Mouse (Mus musculus): Measurements from ENCODE around the gene Pacsin1. TPM values are rescaled to one million over a fixed set of nuclear protein-coding genes. Genes with fewer than 3 reads are reported as not detected.
"Not testable (repeated sequence)": the region's sequence is repeated elsewhere in the genome, so short reads cannot be mapped to it uniquely, and the experiment has no call there.

The Pacsin1 gene
- polyA plus RNA-seq, 1 experiment from 2014 or later, result 3.4 TPM

- Histone ChIP-seq H3K9me3 (no peaks in the 10 kb centered on the region), H3K27ac (no peak overlapping the region), H3K36me3 (peaks cover 21% of the 10 kb centered on the region), H3K27me3 (ENCODE audit: insufficient read depth, poor library complexity, severe bottlenecking) (no peaks in the 10 kb centered on the region), H3K4me1 (replicated peaks) (peaks cover 47% of the 10 kb centered on the region), H3K4me3 (no peak overlapping the region)
- no peak for DNase-seq (ENCODE audit: low spot score)
- WGBS, result 42% methylated on average over 7 of the region's 7 CpGs
Observed at GRCm38 (mm10) chr17:27625455-27626251, 29.7 kb upstream of the Pacsin1 start.

GRCm38 (mm10) chr17:27626681-27627080, 28.6 kb upstream of the Pacsin1 start:
- peak; percentile 53 for DNase-seq (ENCODE audit: low spot score)
- WGBS, result 21% methylated on average over 5 of the region's 5 CpGs

DNA sequence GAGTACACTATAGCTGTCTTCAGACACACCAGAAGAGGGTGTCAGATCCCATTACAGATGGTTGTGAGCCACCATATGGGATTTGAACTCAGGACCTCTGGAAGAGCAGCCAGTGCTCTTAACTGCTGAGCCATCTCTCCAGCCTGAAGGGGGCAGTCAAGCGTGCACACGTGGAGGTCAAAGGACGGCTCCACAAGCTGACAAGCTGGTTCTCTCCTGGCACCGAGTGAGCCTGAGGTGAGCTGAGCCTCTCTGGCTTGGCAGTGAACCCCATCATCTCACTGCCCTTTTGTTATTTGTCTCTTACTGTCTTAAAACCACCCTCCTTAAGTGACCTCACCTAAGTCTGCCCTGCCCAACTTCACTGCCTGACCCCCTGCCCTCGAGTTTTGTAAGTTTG, 27.9 kb upstream of the Pacsin1 start:
- DNase-seq (ENCODE audit: low spot score), result no peak
- H3K4me1 ChIP-seq (replicated peaks), result peaks cover 50% of the 10 kb centered on the region
- H3K9me3 ChIP-seq, result no peaks in the 10 kb centered on the region
- WGBS, result 39% methylated on average over 5 of the region's 5 CpGs
- no peak overlapping the region for H3K4me3 ChIP-seq
- no peaks in the 10 kb centered on the region for H3K27me3 ChIP-seq (ENCODE audit: insufficient read depth, poor library complexity, severe bottlenecking)
- peaks cover 38% of the 10 kb centered on the region for H3K36me3 ChIP-seq
- H3K27ac ChIP-seq, result no peak overlapping the region

More at GRCm38 (mm10) chr17:27626681-27627080, 28.6 kb upstream of the Pacsin1 start:
- peaks cover 31% of the 10 kb centered on the region for H3K36me3 ChIP-seq
- peaks cover 43% of the 10 kb centered on the region for H3K4me1 ChIP-seq (replicated peaks)
- no peak overlapping the region for H3K4me3 ChIP-seq
- H3K27ac ChIP-seq, result peak overlapping the region; percentile 76
- no peaks in the 10 kb centered on the region for H3K9me3 ChIP-seq
- no peaks in the 10 kb centered on the region for H3K27me3 ChIP-seq (ENCODE audit: insufficient read depth, poor library complexity, severe bottlenecking)

DNA sequence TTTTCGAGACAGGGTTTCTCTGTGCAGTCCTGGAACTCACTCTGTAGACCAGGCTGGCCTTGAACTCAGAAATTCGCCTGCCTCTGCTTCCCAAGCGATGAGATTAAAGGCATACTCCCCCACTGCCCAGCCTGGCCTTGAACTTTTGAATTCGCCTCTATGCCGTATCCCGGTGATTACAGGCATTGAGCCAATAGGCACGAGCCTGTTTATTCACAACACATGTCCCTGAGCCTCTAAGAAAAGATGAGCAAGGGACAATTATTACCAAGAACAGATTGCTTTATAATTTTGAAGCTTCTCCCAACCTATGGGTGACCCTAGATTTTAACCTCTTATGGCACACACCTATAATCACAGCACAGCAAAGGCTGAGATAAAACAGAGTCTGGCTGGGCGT, 26.9 kb upstream of the Pacsin1 start:
- WGBS, result 92% methylated on average over 8 of the region's 8 CpGs
- H3K4me3 ChIP-seq, result no peak overlapping the region
- no peak for DNase-seq (ENCODE audit: low spot score)
- no peak overlapping the region for H3K27ac ChIP-seq
- no peaks in the 10 kb centered on the region for H3K9me3 ChIP-seq
- peaks cover 57% of the 10 kb centered on the region for H3K4me1 ChIP-seq (replicated peaks)
- no peaks in the 10 kb centered on the region for H3K27me3 ChIP-seq (ENCODE audit: insufficient read depth, poor library complexity, severe bottlenecking)
- H3K36me3 ChIP-seq, result peaks cover 47% of the 10 kb centered on the region

GRCm38 (mm10) chr17:27629249-27630020, 25.9 kb upstream of the Pacsin1 start:
- H3K4me1 ChIP-seq (replicated peaks), result peaks cover 57% of the 10 kb centered on the region
- peaks cover 58% of the 10 kb centered on the region for H3K36me3 ChIP-seq
- no peaks in the 10 kb centered on the region for H3K9me3 ChIP-seq
- 75% methylated on average over 2 of the region's 2 CpGs for WGBS
- no peak overlapping the region for H3K4me3 ChIP-seq
- peak; percentile 74 for DNase-seq (ENCODE audit: low spot score)
- H3K27me3 ChIP-seq (ENCODE audit: insufficient read depth, poor library complexity, severe bottlenecking), result no peaks in the 10 kb centered on the region
- H3K27ac ChIP-seq, result no peak overlapping the region

GRCm38 (mm10) chr17:27634871-27635574, 20.3 kb upstream of the Pacsin1 start, which contains the start of gene RPS10-NUDT3:
Gene RPS10-NUDT3, minus strand, starts transcription at chr17:27635222.
- Histone ChIP-seq H3K4me3 (peak within 1 kb of the TSS; percentile 99), H3K27ac (peak within 1 kb of the TSS; percentile 96), H3K27me3 (ENCODE audit: insufficient read depth, poor library complexity, severe bottlenecking) (no peaks in the 10 kb centered on the region), H3K4me1 (replicated peaks) (peaks cover 50% of the 10 kb centered on the region), H3K36me3 (peaks cover 47% of the 10 kb centered on the region), H3K9me3 (no peaks in the 10 kb centered on the region)
- DNase-seq (ENCODE audit: low spot score), result peak; percentile 95
- under 1% methylated on average over 72 of the region's 72 CpGs for WGBS

- not testable (repeated sequence) for H3K9me3 ChIP-seq; DNase-seq (ENCODE audit: low spot score); H3K27me3 ChIP-seq (ENCODE audit: insufficient read depth, poor library complexity, severe bottlenecking)
- 58% methylated on average over 9 of the region's 9 CpGs for WGBS
- Histone ChIP-seq H3K27ac (peak overlapping the region; percentile 96), H3K4me1 (replicated peaks) (peaks cover 50% of the 10 kb centered on the region), H3K4me3 (peak overlapping the region; percentile 99), H3K36me3 (peaks cover 42% of the 10 kb centered on the region)
Observed at GRCm38 (mm10) chr17:27635575-27635903, 19.8 kb upstream of the Pacsin1 start.

DNA sequence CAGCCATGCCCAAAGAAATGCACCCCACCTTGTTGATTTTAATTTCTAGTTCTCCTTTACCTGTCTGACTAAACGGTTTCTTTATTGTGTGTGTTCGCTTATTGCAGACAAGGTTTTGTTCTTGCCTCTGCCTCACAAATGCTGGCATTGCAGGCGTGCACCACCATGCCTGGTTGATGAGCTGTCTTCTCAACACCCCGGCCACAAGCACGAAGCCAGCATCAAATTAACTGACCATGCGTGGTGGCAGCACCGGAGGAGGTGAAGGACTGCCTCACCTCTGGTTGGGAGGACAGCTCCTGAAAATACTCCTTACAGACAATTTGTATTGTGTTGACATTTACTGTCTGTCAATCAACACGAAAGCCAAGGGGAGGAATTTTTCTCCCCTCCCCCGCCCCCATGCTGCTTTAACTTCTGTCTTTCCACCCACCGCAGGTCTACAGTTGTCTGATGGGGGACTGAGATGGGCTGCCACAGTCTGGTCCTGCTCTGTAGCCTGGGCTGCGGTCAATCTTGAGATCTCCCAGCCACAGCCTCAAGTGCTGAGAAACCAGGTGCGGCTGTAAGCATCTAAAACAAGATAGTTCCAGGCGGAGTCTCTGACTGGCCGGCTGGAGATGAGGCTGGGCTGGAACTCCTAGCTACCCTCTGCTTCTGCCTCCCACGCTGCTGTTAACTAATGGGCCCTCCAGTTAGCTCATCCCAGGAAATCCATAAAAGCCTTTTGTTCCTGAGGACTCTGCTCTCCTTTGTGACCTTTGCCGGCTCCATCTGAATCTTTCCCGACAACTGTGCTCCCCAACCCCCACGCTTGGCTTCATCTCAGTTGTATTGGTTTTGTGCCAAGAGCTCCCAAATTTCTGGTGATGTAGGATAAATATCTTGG, 18.9 kb upstream of the Pacsin1 start, which contains the start of gene Rps10:
TSS of gene Rps10 (minus strand) at position 538 of the 889 bp plus-strand sequence.
- DNase-seq (ENCODE audit: low spot score), result peak; percentile 38
- Histone ChIP-seq H3K27ac (peak within 1 kb of the TSS; percentile 96), H3K4me1 (replicated peaks) (peaks cover 45% of the 10 kb centered on the region), H3K27me3 (ENCODE audit: insufficient read depth, poor library complexity, severe bottlenecking) (no peaks in the 10 kb centered on the region), H3K4me3 (peak within 1 kb of the TSS; percentile 99), H3K9me3 (no peaks in the 10 kb centered on the region), H3K36me3 (peaks cover 34% of the 10 kb centered on the region)
- WGBS, result 37% methylated on average over 18 of the region's 18 CpGs

DNA sequence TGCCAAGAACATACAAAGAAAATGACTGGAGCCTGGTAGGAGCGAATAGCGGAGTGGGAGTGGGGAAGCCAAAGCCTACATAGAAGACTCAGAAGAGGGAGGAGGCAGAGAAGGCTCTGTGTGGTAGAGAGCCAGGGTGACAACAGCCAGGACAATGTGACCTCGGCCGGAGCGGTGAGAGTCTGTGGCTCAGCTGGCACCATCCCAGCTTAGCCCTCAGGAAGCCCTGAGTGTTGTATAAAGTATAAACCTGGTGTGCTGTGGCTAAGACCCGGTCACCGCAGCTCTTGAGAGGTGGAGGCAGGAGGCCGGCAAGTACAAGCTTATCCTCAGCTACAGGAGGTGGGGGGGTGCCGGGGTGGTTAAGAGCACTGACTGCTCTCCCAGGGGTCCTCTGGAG, 18.0 kb upstream of the Pacsin1 start:
- 68% methylated on average over 9 of the region's 9 CpGs for WGBS
- no peaks in the 10 kb centered on the region for H3K9me3 ChIP-seq
- H3K27ac ChIP-seq, result 0 out of 2 replicates have a peak overlapping the region, but pooled peaks have one; percentile 40
- H3K4me1 ChIP-seq (replicated peaks), result peaks cover 39% of the 10 kb centered on the region
- no peaks in the 10 kb centered on the region for H3K27me3 ChIP-seq (ENCODE audit: insufficient read depth, poor library complexity, severe bottlenecking)
- H3K4me3 ChIP-seq, result no peak overlapping the region
- no peak for DNase-seq (ENCODE audit: low spot score)
- peaks cover 24% of the 10 kb centered on the region for H3K36me3 ChIP-seq

DNA sequence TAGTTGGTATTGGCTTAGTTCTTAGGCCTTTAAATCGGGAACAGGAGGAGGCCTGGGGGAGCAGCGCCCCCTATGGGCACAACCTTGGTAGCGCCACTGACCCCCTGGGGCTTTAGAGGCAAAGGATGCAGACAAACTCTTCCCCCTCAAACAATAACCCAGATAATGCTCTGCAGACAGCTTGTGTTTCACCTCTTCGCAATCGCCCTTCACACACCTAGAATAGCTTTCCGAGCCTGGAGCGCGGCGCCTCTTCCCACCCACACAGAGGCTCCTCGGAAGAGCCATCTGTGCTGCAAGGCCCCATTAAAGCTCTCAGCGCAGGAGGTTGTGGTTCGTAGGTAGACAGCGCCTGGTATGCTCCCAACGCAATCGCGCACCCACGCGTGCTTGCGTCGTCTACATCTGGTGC, 16.4 kb upstream of the Pacsin1 start:
- Histone ChIP-seq H3K4me1 (replicated peaks) (peaks cover 32% of the 10 kb centered on the region), H3K27ac (no peak overlapping the region), H3K27me3 (ENCODE audit: insufficient read depth, poor library complexity, severe bottlenecking) (no peaks in the 10 kb centered on the region), H3K9me3 (no peaks in the 10 kb centered on the region), H3K36me3 (peaks cover 8% of the 10 kb centered on the region), H3K4me3 (no peak overlapping the region)
- no peak for DNase-seq (ENCODE audit: low spot score)
- WGBS, result 80% methylated on average over 20 of the region's 20 CpGs

- H3K4me3 ChIP-seq; H3K27ac ChIP-seq; H3K9me3 ChIP-seq; DNase-seq (ENCODE audit: low spot score); H3K36me3 ChIP-seq; H3K27me3 ChIP-seq (ENCODE audit: insufficient read depth, poor library complexity, severe bottlenecking): not testable (repeated sequence)
- peaks cover 26% of the 10 kb centered on the region for H3K4me1 ChIP-seq (replicated peaks)
- 92% methylated on average over 6 of the region's 6 CpGs for WGBS
Observed at GRCm38 (mm10) chr17:27639851-27640250, 15.5 kb upstream of the Pacsin1 start.

Measured in hindbrain, embryonic 10.5 days (tissue).